Mouse (Mus musculus) heart, embryonic 13.5 days (tissue): ENCODE measurements around the gene Btnl2. TPM values are rescaled to one million over a fixed set of nuclear protein-coding genes. Genes with fewer than 3 reads are reported as not detected.

Experiments
- ATAC-seq: fragments of 200-750 bp; cut with Nextera tagmentation; 2 replicates; pipeline ENCODE4 v1.8.0; 2017; ENCODE audit warnings: moderate TSS enrichment; ENCODE audit not compliant: insufficient number of reproducible peaks, low FRiP score, low TSS enrichment; ENCODE audit errors: extremely low read depth
- H3K27ac ChIP-seq: fragments of 300-500 bp; sonication (generic); replicated peaks from 2 replicates; pipeline ENCODE4 v1.5.1; 2015; ENCODE audit warnings: moderate library complexity, mild to moderate bottlenecking, inconsistent platforms
- H3K27me3 ChIP-seq: fragments of 300-500 bp; sonication (generic); replicated peaks from 2 replicates; pipeline ENCODE4 v1.6.1; 2015; ENCODE audit warnings: mild to moderate bottlenecking, inconsistent platforms
- H3K36me3 ChIP-seq: fragments of 300-500 bp; sonication (generic); 2 replicates; pipeline ENCODE4 v1.6.1; 2015; ENCODE audit warnings: mild to moderate bottlenecking, inconsistent platforms
- H3K4me1 ChIP-seq: fragments of 300-500 bp; sonication (generic); 2 replicates; pipeline ENCODE4 v1.6.1; 2015; ENCODE audit warnings: inconsistent platforms
- H3K4me2 ChIP-seq: fragments of 300-500 bp; sonication (generic); 2 replicates; pipeline ENCODE4 v1.6.1; 2015; ENCODE audit warnings: inconsistent platforms, mild to moderate bottlenecking, moderate library complexity
- H3K4me3 ChIP-seq: fragments of 300-500 bp; sonication (generic); 2 replicates; pipeline ENCODE4 v1.5.1; 2015; ENCODE audit warnings: moderate library complexity, mild to moderate bottlenecking, inconsistent platforms
- H3K9ac ChIP-seq: fragments of 300-500 bp; sonication (generic); 2 replicates; pipeline ENCODE4 v1.6.1; 2015; ENCODE audit warnings: inconsistent platforms, mild to moderate bottlenecking, moderate library complexity
- H3K9me3 ChIP-seq: fragments of 300-500 bp; sonication (generic); 2 replicates; pipeline ENCODE4 v1.6.1; 2016; ENCODE audit warnings: inconsistent platforms
- WGBS: fragments of 180-500 bp; shearing (Covaris S2); methylation state at CpG from one replicate; pipeline ENCODE4 v1.1.7; 2015; ENCODE audit warnings: mixed read lengths; 5-methylcytosine and 5-hydroxymethylcytosine counted together
- polyA plus RNA-seq: library from polyadenylated mRNA; unstranded; fragments of >200 nt; fragmentation: Nextera tagmentation; extraction: Ambion mirVana; gene quantifications from 2 replicates; pipeline ENCODE4 v1.2.1, GENCODE M21; 2015

Btnl2 gene
- polyA plus RNA-seq, 1 experiment from 2014 or later, result not detected

DNA sequence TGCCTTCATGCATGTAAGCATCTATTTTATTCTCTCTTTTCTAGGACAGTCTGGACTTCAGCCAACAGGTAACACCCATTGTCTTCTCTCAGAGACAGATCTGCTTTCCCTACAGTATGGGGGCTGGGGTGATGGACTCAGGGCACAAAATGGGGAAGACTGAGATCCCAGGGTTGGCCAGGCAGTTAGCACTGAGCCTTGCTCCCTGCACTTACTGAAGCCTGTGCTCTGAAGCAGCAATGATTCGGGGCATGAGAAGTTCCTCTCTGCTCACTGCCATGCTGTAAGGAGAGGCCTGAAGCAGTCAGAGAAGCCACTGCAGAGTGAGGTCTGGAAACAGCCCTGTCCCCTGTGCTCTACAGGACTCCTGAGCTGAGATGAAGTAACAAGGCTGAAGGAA lies 39.1 kb upstream of the Btnl2 start:
- no peak overlapping the region for H3K9ac ChIP-seq
- H3K4me1 ChIP-seq, result no peaks in the 10 kb centered on the region
- H3K36me3 ChIP-seq, result no peaks in the 10 kb centered on the region
- 61% methylated on average over 1 of the region's 1 CpGs for WGBS
- no peak overlapping the region for H3K27ac ChIP-seq
- H3K27me3 ChIP-seq, result peaks cover 4% of the 10 kb centered on the region
- H3K9me3 ChIP-seq, result no peaks in the 10 kb centered on the region
- no peak overlapping the region for H3K4me3 ChIP-seq
- H3K4me2 ChIP-seq, result no peak overlapping the region
- ATAC-seq, result no peak

DNA sequence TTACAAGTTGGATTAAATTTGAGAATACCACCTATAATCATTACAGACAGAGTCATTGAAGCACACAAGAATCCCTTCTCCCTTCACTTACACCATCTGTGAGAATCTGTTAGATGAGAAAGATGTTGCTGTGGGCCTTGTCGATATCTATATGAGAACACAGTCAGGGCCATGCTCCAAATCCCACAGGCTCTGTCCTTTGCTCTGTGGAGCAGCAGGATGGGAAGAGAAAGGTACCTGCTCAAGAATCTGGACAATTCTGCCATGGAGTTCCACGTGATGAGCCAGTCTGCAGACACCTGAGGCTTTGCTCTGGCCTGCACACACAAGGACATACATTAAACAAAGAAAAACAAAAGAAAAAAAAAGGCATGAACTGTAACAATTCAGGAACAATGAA lies 37.9 kb upstream of the Btnl2 start:
- no peak overlapping the region for H3K9ac ChIP-seq
- no peak overlapping the region for H3K4me2 ChIP-seq
- WGBS, result 58% methylated on average over 2 of the region's 2 CpGs
- H3K4me1 ChIP-seq, result no peaks in the 10 kb centered on the region
- H3K27ac ChIP-seq, result no peak overlapping the region
- H3K27me3 ChIP-seq, result peaks cover 4% of the 10 kb centered on the region
- H3K9me3 ChIP-seq, result no peaks in the 10 kb centered on the region
- H3K4me3 ChIP-seq, result no peak overlapping the region
- H3K36me3 ChIP-seq, result no peaks in the 10 kb centered on the region
- no peak for ATAC-seq

DNA sequence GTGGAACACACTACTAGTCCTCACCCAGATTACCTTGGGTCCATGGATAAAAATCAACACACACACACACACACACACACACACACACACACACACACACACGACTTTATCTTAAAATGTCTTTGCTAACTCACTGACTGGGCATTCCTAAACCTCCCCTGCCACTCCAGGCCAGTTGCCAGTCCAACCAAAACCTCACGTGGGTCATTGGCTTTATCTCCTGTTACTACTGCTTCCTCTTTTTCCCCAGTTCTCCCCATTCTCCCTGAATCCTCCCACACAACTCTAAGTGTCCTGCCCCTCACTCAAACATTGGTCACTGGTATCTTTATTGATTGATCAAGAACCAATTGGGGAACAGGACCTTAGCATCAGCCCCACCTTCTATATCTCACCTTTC lies 37.3 kb upstream of the Btnl2 start:
- WGBS, result 34% methylated on average over 2 of the region's 2 CpGs
- no peak overlapping the region for H3K4me3 ChIP-seq
- H3K9ac ChIP-seq, result no peak overlapping the region
- peaks cover 4% of the 10 kb centered on the region for H3K27me3 ChIP-seq
- no peak for ATAC-seq
- H3K36me3 ChIP-seq, result no peaks in the 10 kb centered on the region
- H3K27ac ChIP-seq, result no peak overlapping the region
- no peaks in the 10 kb centered on the region for H3K9me3 ChIP-seq
- H3K4me2 ChIP-seq, result no peak overlapping the region
- H3K4me1 ChIP-seq, result no peaks in the 10 kb centered on the region

DNA sequence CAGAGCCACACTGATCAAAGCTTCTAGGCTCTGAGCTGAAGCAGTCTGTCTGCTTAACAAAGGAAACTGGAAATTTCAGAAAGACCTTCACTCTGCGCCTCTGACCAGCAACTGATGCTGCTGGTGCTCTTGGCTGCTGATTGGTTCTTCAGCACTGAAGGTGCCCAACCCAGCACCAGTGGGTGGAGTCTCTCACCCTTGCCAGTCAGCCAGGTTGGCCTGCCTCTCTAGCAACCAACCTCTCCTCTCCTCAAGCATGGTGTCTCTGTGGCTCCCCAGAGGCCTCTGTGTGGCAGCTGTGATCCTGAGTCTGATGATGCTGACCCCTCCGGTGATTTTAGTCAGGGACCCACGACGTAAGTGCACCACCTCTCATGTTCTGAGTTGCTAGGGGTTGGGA lies 29.2 kb upstream of the Btnl2 start, which contains the start of gene H2-Eb2:
TSS of gene H2-Eb2 (plus strand) at position 230 of the 400 bp plus-strand sequence.
- Histone ChIP-seq H3K9me3 (no peaks in the 10 kb centered on the region), H3K36me3 (no peaks in the 10 kb centered on the region), H3K4me3 (no peak within 1 kb of the TSS), H3K4me1 (no peaks in the 10 kb centered on the region), H3K9ac (no peak within 1 kb of the TSS), H3K4me2 (no peak within 1 kb of the TSS), H3K27me3 (peaks cover 3% of the 10 kb centered on the region; the same call in 1 of the 2 replicates), H3K27ac (no peak within 1 kb of the TSS)
- ATAC-seq, result no peak
- WGBS, result 51% methylated on average over 4 of the region's 4 CpGs

DNA sequence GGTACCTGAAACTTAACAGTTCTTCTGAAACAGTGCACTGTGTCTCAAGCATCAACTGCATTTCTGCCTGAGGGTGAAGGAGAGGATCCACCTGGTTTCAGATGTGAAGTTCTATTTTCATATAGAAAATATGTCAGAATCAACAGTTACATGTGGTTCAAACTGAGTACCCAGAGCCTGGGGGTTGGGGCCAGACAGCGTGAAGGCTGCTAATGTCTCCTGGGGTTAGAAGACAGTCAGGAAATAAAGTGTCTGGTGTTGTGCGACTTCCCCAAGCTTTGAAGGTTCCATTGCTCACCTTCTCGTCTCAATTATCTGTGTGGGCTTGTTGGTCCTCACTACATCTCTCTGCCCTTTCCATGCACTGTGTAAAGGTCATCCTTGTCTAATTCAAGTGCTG lies 28.2 kb upstream of the Btnl2 start:
- Histone ChIP-seq H3K4me3 (no peak overlapping the region), H3K4me2 (no peak overlapping the region), H3K27me3 (peaks cover 3% of the 10 kb centered on the region; the same call in 1 of the 2 replicates), H3K36me3 (no peaks in the 10 kb centered on the region), H3K9me3 (no peaks in the 10 kb centered on the region), H3K9ac (no peak overlapping the region), H3K4me1 (no peaks in the 10 kb centered on the region), H3K27ac (no peak overlapping the region)
- WGBS, result 65% methylated on average over 3 of the region's 3 CpGs
- no peak for ATAC-seq

DNA sequence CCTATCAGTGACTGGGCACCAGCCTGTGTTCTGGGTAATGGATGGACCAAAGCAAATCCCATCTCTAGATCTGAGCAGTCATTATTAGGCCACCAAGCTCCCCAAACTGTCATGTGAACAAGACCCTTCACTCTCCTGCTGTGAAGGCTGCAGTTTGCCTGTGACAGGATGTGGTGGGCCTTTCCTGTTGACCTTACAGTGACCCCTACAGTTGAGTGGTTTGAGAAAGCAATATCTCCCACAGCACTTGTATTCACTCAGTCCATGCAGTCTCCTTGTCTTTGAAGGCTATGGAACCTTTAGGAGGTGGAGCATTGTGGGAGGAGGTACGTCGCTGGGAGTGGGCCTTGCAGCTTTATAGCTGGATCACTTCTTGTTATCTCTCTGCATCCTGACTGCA lies 24.8 kb upstream of the Btnl2 start:
- ATAC-seq, result no peak
- 59% methylated on average over 2 of the region's 2 CpGs for WGBS
- Histone ChIP-seq H3K4me3 (no peak overlapping the region), H3K27me3 (peaks cover 10% of the 10 kb centered on the region), H3K27ac (no peak overlapping the region), H3K9ac (no peak overlapping the region), H3K4me1 (no peaks in the 10 kb centered on the region), H3K9me3 (no peaks in the 10 kb centered on the region), H3K4me2 (no peak overlapping the region), H3K36me3 (no peaks in the 10 kb centered on the region)

DNA sequence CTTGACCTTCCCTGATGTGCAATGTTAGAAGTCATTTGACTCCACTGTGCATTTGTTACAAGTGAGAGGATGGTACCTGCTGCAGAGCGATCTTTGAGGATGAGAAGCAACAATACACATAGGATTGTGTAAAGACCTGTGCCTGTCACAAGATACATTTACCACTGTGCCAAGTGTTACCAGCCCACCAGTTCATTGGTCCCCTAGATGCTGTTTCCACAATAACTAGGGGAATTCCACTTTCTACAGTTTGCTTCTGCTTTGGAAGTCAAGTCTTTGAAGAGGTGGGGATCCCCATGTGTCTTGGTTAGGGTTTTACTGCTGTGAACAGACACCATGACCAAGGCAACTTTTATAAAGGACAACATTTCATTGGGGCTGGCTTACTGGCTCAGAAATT lies 23.4 kb upstream of the Btnl2 start:
- Histone ChIP-seq H3K36me3 (no peaks in the 10 kb centered on the region), H3K4me1 (no peaks in the 10 kb centered on the region), H3K4me3 (no peak overlapping the region), H3K9ac (no peak overlapping the region), H3K27ac (no peak overlapping the region), H3K4me2 (no peak overlapping the region), H3K9me3 (no peaks in the 10 kb centered on the region), H3K27me3 (peaks cover 17% of the 10 kb centered on the region; the same call in 1 of the 2 replicates)
- no peak for ATAC-seq
- 91% methylated on average over 1 of the region's 1 CpGs for WGBS

DNA sequence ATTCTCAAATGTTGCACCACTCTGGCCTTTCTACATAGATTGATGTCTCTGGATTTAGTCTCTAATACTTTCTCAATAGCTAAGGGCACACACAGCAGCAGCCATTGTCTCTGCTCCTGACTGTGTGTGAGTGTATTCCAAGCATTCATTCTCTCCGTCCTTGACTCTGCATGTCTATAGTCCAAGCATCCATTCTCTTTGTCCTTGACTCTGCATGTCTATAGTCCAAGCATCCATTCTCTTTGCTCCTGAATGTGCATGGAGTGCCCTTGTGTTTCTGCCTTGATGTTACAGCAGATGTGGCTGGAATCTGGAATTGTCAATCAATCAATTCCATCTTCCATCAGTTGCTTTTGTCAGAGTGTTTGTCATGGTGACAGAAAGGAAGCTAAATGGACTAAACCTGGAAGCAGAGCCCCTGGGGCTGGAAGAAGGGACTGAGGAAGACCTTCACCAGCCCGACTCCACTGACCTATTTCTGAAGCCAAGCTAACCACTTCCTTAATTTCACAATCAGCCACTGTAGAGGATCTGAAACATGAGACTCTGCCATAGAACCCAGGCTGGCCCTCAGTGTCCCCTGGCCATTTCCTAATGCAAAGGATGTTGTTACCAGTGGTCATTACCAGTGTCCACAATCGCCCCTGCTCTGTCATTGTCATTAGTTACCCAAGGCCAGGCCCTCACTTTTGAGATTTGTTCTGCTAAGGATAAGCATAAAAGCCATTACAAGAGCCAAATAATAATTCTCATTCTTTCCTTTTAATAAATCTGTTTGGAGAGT lies 13.8 kb upstream of the Btnl2 start:
- H3K9me3 ChIP-seq, result no peaks in the 10 kb centered on the region
- no peak overlapping the region for H3K9ac ChIP-seq
- no peak for ATAC-seq
- no peaks in the 10 kb centered on the region for H3K4me1 ChIP-seq
- peaks cover 32% of the 10 kb centered on the region for H3K27me3 ChIP-seq
- no peaks in the 10 kb centered on the region for H3K36me3 ChIP-seq
- H3K27ac ChIP-seq, result no peak overlapping the region
- no peak overlapping the region for H3K4me2 ChIP-seq
- WGBS, result 47% methylated on average over 3 of the region's 3 CpGs
- H3K4me3 ChIP-seq, result no peak overlapping the region

DNA sequence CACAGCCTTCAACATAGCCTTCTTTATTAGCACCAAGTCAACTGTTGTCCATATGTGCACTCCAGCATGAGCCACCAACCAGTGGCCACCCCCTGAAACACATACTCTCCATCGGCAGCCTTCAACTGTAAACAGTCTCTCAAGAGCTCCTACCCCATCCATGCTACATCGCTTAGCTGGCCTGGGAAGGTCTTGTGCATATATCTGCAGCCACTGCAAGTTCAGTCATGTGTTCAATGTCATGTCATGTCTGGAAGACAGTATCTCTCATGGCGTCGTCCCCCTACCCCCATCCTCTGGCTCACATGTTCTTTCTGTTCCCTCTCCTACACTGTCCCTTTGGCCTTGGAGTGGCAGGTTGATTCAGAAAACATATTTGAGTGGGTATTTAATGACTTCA lies 9.7 kb upstream of the Btnl2 start:
- Histone ChIP-seq H3K27me3 (peaks cover 29% of the 10 kb centered on the region), H3K36me3 (no peaks in the 10 kb centered on the region), H3K27ac (no peak overlapping the region), H3K9me3 (no peaks in the 10 kb centered on the region), H3K4me3 (no peak overlapping the region), H3K9ac (no peak overlapping the region), H3K4me1 (no peaks in the 10 kb centered on the region), H3K4me2 (no peak overlapping the region)
- no peak for ATAC-seq
- WGBS, result 79% methylated on average over 4 of the region's 4 CpGs

DNA sequence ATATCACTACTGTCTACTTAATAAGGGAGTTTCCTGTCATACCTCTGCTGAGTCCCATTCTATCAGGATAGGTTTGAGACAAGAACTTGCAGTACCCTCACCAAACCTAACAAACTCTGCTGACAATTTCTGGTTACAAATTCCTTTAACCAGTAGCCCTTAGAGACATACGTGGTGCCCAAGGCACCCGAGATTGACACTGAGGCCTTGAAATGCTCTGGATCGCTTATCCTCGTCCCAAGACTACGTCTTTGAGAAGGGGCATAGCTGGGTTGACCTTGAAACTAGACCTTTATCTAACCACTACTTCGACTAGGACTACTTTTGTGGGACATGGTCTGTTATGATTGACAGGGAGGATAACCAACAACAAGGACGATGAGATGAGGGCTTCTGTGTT lies 9.1 kb upstream of the Btnl2 start:
- no peak overlapping the region for H3K4me3 ChIP-seq
- H3K4me2 ChIP-seq, result no peak overlapping the region
- 78% methylated on average over 7 of the region's 7 CpGs for WGBS
- no peak overlapping the region for H3K9ac ChIP-seq
- no peak for ATAC-seq
- no peaks in the 10 kb centered on the region for H3K9me3 ChIP-seq
- H3K36me3 ChIP-seq, result no peaks in the 10 kb centered on the region
- no peak overlapping the region for H3K27ac ChIP-seq
- H3K27me3 ChIP-seq, result peaks cover 32% of the 10 kb centered on the region
- H3K4me1 ChIP-seq, result no peaks in the 10 kb centered on the region

DNA sequence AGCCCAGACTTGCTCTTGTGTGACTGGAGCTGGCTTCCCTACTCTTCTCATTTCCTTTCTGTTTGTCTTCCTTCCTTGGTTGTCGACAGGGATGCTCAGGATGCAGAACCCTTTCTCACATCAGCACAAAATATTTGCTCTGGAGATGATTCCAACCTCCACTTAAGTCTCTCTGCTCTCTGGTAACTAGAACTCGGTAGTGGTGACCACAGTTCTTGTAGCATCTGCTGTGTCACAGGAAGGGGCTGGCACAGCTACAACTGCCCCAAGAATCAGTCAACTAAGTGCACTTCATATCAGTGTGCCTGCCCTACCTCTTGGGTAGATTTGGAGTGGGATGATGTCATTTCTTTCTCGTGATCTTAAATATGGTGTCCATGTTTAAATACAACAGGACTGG lies 8.6 kb upstream of the Btnl2 start:
- Histone ChIP-seq H3K27ac (no peak overlapping the region), H3K36me3 (no peaks in the 10 kb centered on the region), H3K4me3 (no peak overlapping the region), H3K9ac (no peak overlapping the region), H3K4me2 (no peak overlapping the region), H3K4me1 (no peaks in the 10 kb centered on the region), H3K9me3 (no peaks in the 10 kb centered on the region), H3K27me3 (peaks cover 28% of the 10 kb centered on the region)
- 49% methylated on average over 3 of the region's 3 CpGs for WGBS
- ATAC-seq, result no peak

DNA sequence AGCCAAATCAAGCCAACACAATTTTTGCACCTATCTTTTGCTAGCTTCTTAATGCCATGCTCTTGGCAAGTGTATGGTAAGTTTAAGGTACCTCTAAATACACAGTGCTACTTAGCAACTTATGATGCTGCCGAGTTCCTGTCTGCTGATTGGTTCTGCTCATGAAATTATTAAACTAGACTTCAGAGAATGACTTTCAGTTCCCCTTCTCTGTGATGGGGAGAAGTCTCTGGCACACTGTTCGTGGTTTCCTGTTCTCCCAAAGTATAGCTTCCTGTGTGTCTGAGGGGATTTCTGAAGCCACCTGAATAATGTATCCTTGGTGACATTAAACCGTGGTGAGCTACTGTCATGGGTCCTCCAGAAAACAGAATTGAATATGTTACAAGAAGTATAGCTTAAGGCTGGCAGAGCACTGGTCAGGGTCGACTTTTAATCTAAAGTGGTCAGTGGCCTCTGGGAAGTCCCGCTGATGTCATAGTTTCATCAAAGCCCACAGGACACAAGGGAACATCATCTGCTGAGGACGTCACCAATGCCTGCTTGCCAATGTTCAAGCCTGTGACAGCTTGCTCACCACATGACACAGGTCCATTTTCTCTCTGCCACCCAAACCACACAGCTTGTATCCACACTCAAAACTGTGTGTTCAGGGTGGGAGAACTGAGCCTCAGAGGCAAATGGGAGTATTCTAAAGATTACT lies 6.9 kb upstream of the Btnl2 start:
- no peak overlapping the region for H3K9ac ChIP-seq
- H3K27me3 ChIP-seq, result peaks cover 24% of the 10 kb centered on the region
- H3K9me3 ChIP-seq, result no peaks in the 10 kb centered on the region
- no peak overlapping the region for H3K27ac ChIP-seq
- no peak overlapping the region for H3K4me3 ChIP-seq
- ATAC-seq, result no peak
- no peaks in the 10 kb centered on the region for H3K36me3 ChIP-seq
- H3K4me2 ChIP-seq, result no peak overlapping the region
- WGBS, result 55% methylated on average over 6 of the region's 6 CpGs
- no peaks in the 10 kb centered on the region for H3K4me1 ChIP-seq
